Mouse (Mus musculus) testis, adult 2 months (tissue): ENCODE results near the gene Gm10570.

ENCODE experiments used
- CTCF ChIP-seq: fragments of 200-500 bp; IDR thresholded peaks from 2 replicates; pipeline ENCODE4 v1.5.1; 2012; ENCODE audit warnings: low read depth, mild to moderate bottlenecking, inconsistent platforms, low read length, moderate library complexity; ENCODE audit not compliant: control insufficient read depth, insufficient read depth, insufficient replicate concordance
- POLR2A ChIP-seq: fragments of 200-500 bp; IDR thresholded peaks from 2 replicates; pipeline ENCODE4 v1.6.1; 2012; ENCODE audit warnings: low read depth, mild to moderate bottlenecking, inconsistent platforms, low read length, moderate library complexity; ENCODE audit not compliant: control insufficient read depth

- peak; percentile 98 for TF ChIP-seq CTCF
- no peak for TF ChIP-seq POLR2A
Measured at GRCm38 (mm10) chr4:130292271-130292670, 16.2 kb downstream of the Gm10570 start.
